Mouse (Mus musculus): ENCODE results near the gene Grik3.

GRCm38 (mm10) chr4:125656031-125656430, 165.5 kb downstream of the Grik3 start:
- TF ChIP-seq ZNF384 (IDR thresholded peaks at IDR 0.05; ENCODE audit: low read depth, low read length) (no peak), MAFK (IDR thresholded peaks at IDR 0.05; ENCODE audit: insufficient read depth, low read depth, low read length) (no peak), HCFC1 (IDR thresholded peaks at IDR 0.05; ENCODE audit: borderline replicate concordance, insufficient read depth, low read length) (no peak), CHD2 (IDR thresholded peaks at IDR 0.05; ENCODE audit: low read depth, low read length) (no peak)
